ENCODE assay signal across 17 mouse cellular contexts in genomic region chr8:78847240-78847639, GRCm38 (mm10). TPM values are rescaled to one million over a fixed set of nuclear protein-coding genes. Genes with fewer than 3 reads are reported as not detected.
DNase-seq lines count a peak whose midpoint lies in the region; ATAC-seq and TF ChIP-seq lines count a peak whose summit lies in the region.
"Had no signal": no experiment of that assay in that cellular context is flagged by ENCODE, and none has a peak within 500 bp of the region (broad histone marks: within the 10 kb centered on the region; RNA-seq: fewer than 3 reads in every experiment).

No protein-coding gene starts in this region.

- no peak overlapping the region for H3K9ac ChIP-seq in forebrain, embryonic 13.5 days
- no peak overlapping the region for H3K9ac ChIP-seq in forebrain, embryonic 11.5 days (ENCODE audit: low read length)
- H3K9ac ChIP-seq in kidney, postnatal 0 days (ENCODE audit: low read depth, low read length) = no peak overlapping the region
- no peak overlapping the region for H3K9ac ChIP-seq in kidney, embryonic 14.5 days (ENCODE audit: low read depth, low read length)
- H3K9ac ChIP-seq in lung, embryonic 16.5 days (ENCODE audit: low read length) = no peak overlapping the region
- no peak overlapping the region for H3K9ac ChIP-seq in forebrain, postnatal 0 days
- H3K9ac ChIP-seq: heart, embryonic 15.5 days; hindbrain, embryonic 14.5 days; intestine, embryonic 15.5 days had no signal

- TF ChIP-seq CTCF in kidney, postnatal 0 days (IDR thresholded peaks at IDR 0.05; ENCODE audit: low read depth) = no peak
- TF ChIP-seq CTCF in forebrain, postnatal 0 days (IDR thresholded peaks at IDR 0.05; ENCODE audit: low read depth) = no peak

- no peaks in the 10 kb centered on the region for H3K36me3 ChIP-seq in forebrain, embryonic 13.5 days (ENCODE audit: poor library complexity, severe bottlenecking)
- H3K36me3 ChIP-seq in forebrain, embryonic 11.5 days (ENCODE audit: control insufficient read depth, insufficient read depth, low read length) = no peaks in the 10 kb centered on the region
- no peaks in the 10 kb centered on the region for H3K36me3 ChIP-seq in kidney, postnatal 0 days (ENCODE audit: insufficient read depth, low read length)
- no peaks in the 10 kb centered on the region for H3K36me3 ChIP-seq in kidney, embryonic 14.5 days (ENCODE audit: control insufficient read depth, insufficient read depth, low read length)
- no peaks in the 10 kb centered on the region for H3K36me3 ChIP-seq in lung, embryonic 16.5 days (ENCODE audit: control insufficient read depth, insufficient read depth, low read length)
- H3K36me3 ChIP-seq in forebrain, postnatal 0 days (ENCODE audit: insufficient read depth) = no peaks in the 10 kb centered on the region
- H3K36me3 ChIP-seq: heart, embryonic 15.5 days; hindbrain, embryonic 10.5 days; intestine, embryonic 15.5 days had no signal

- 88% methylated on average over 3 of the region's 3 CpGs for WGBS in forebrain, embryonic 13.5 days
- WGBS in forebrain, embryonic 11.5 days = 94% methylated on average over 3 of the region's 3 CpGs
- WGBS in kidney, postnatal 0 days = 62% methylated on average over 3 of the region's 3 CpGs
- WGBS in kidney, embryonic 14.5 days = 75% methylated on average over 3 of the region's 3 CpGs
- 41% methylated on average over 3 of the region's 3 CpGs for WGBS in lung, embryonic 16.5 days
- WGBS in forebrain, postnatal 0 days = 59% methylated on average over 3 of the region's 3 CpGs

- ATAC-seq in forebrain, embryonic 13.5 days = peak; percentile 61; the same call in 1 of the 2 replicates
- no peak for ATAC-seq in forebrain, embryonic 11.5 days (replicated peaks; ENCODE audit: low FRiP score)
- ATAC-seq in kidney, postnatal 0 days (replicated peaks; ENCODE audit: low FRiP score, low read depth) = no peak
- ATAC-seq in kidney, embryonic 14.5 days (ENCODE audit: low FRiP score, low TSS enrichment) = no peak
- peak; percentile 59 for ATAC-seq in lung, embryonic 16.5 days (ENCODE audit: low read depth)
- ATAC-seq in forebrain, postnatal 0 days = peak; percentile 79
- ATAC-seq: intestine, embryonic 15.5 days had no signal

- H3K27ac ChIP-seq in forebrain, embryonic 13.5 days = no peak overlapping the region
- no peak overlapping the region for H3K27ac ChIP-seq in forebrain, embryonic 11.5 days (ENCODE audit: low read depth, low read length)
- H3K27ac ChIP-seq in kidney, postnatal 0 days = no peak overlapping the region
- no peak overlapping the region for H3K27ac ChIP-seq in kidney, embryonic 14.5 days (ENCODE audit: low read depth, low read length)
- H3K27ac ChIP-seq in lung, embryonic 16.5 days (ENCODE audit: low read length) = no peak overlapping the region
- H3K27ac ChIP-seq in forebrain, postnatal 0 days (ENCODE audit: low read depth, low read length) = peak overlapping the region; percentile 15; the same call in 1 of the 2 replicates
- H3K27ac ChIP-seq: heart, embryonic 15.5 days; hindbrain, embryonic 10.5 days; hindbrain, embryonic 14.5 days; intestine, embryonic 15.5 days had no signal

- H3K4me1 ChIP-seq in forebrain, embryonic 13.5 days = no peaks in the 10 kb centered on the region
- no peaks in the 10 kb centered on the region for H3K4me1 ChIP-seq in forebrain, embryonic 11.5 days (replicated peaks; ENCODE audit: control insufficient read depth, insufficient read depth, low read length)
- H3K4me1 ChIP-seq in kidney, postnatal 0 days (replicated peaks; ENCODE audit: insufficient read depth, low read length) = no peaks in the 10 kb centered on the region
- no peaks in the 10 kb centered on the region for H3K4me1 ChIP-seq in kidney, embryonic 14.5 days (ENCODE audit: control insufficient read depth, insufficient read depth, low read length)
- H3K4me1 ChIP-seq in lung, embryonic 16.5 days (replicated peaks; ENCODE audit: control insufficient read depth, insufficient read depth, low read length) = no peaks in the 10 kb centered on the region
- H3K4me1 ChIP-seq in forebrain, postnatal 0 days (ENCODE audit: insufficient read depth) = no peaks in the 10 kb centered on the region
- H3K4me1 ChIP-seq: hindbrain, embryonic 10.5 days; intestine, embryonic 15.5 days had no signal

- H3K4me2 ChIP-seq in forebrain, embryonic 13.5 days = no peak overlapping the region
- no peak overlapping the region for H3K4me2 ChIP-seq in forebrain, embryonic 11.5 days (ENCODE audit: low read depth, low read length, severe bottlenecking)
- H3K4me2 ChIP-seq in kidney, postnatal 0 days (ENCODE audit: low read length) = no peak overlapping the region
- no peak overlapping the region for H3K4me2 ChIP-seq in kidney, embryonic 14.5 days (replicated peaks; ENCODE audit: low read depth, low read length)
- no peak overlapping the region for H3K4me2 ChIP-seq in lung, embryonic 16.5 days (ENCODE audit: low read depth, low read length)
- no peak overlapping the region for H3K4me2 ChIP-seq in forebrain, postnatal 0 days (ENCODE audit: low read depth)
- H3K4me2 ChIP-seq: heart, embryonic 11.5 days; heart, embryonic 15.5 days; hindbrain, embryonic 14.5 days; intestine, embryonic 15.5 days had no signal

- no peak for DNase-seq in forebrain, embryonic 11.5 days (ENCODE audit: low spot score)
- DNase-seq in kidney, postnatal 0 days (ENCODE audit: low spot score) = peak; percentile 20
- no peak for DNase-seq in lung, postnatal 4 days
- peak; percentile 54 for DNase-seq in forebrain, postnatal 0 days
- no peak for DNase-seq in gastrocnemius, postnatal 10 days
- DNase-seq: adrenal gland, postnatal 10 days; cerebellum, adult 2 months; cerebellum, postnatal 10 days; heart, adult 18-20 months had no signal

- no peaks in the 10 kb centered on the region for H3K9me3 ChIP-seq in forebrain, embryonic 13.5 days (replicated peaks)
- no peaks in the 10 kb centered on the region for H3K9me3 ChIP-seq in forebrain, embryonic 11.5 days (ENCODE audit: control insufficient read depth, low read length)
- no peaks in the 10 kb centered on the region for H3K9me3 ChIP-seq in kidney, postnatal 0 days (replicated peaks; ENCODE audit: low read length)
- no peaks in the 10 kb centered on the region for H3K9me3 ChIP-seq in kidney, embryonic 14.5 days (ENCODE audit: control insufficient read depth, low read length)
- H3K9me3 ChIP-seq in lung, embryonic 16.5 days (ENCODE audit: control insufficient read depth, low read length) = no peaks in the 10 kb centered on the region
- H3K9me3 ChIP-seq in forebrain, postnatal 0 days (ENCODE audit: low read length) = no peaks in the 10 kb centered on the region
- H3K9me3 ChIP-seq: heart, embryonic 15.5 days; hindbrain, embryonic 10.5 days; intestine, embryonic 15.5 days had no signal

- no peaks in the 10 kb centered on the region for H3K27me3 ChIP-seq in forebrain, embryonic 13.5 days
- H3K27me3 ChIP-seq in forebrain, embryonic 11.5 days (ENCODE audit: control insufficient read depth, insufficient read depth, low read length) = no peaks in the 10 kb centered on the region
- no peaks in the 10 kb centered on the region for H3K27me3 ChIP-seq in kidney, postnatal 0 days (ENCODE audit: insufficient read depth, low read length)
- no peaks in the 10 kb centered on the region for H3K27me3 ChIP-seq in kidney, embryonic 14.5 days (ENCODE audit: control insufficient read depth, insufficient read depth, low read length)
- H3K27me3 ChIP-seq in lung, embryonic 16.5 days (ENCODE audit: control insufficient read depth, insufficient read depth, low read depth, low read length) = no peaks in the 10 kb centered on the region
- H3K27me3 ChIP-seq in forebrain, postnatal 0 days (ENCODE audit: insufficient read depth, low read length) = no peaks in the 10 kb centered on the region
- H3K27me3 ChIP-seq: heart, embryonic 15.5 days; intestine, embryonic 15.5 days had no signal

- no peak overlapping the region for H3K4me3 ChIP-seq in forebrain, embryonic 13.5 days
- H3K4me3 ChIP-seq in forebrain, embryonic 11.5 days (ENCODE audit: low read depth, low read length) = no peak overlapping the region
- no peak overlapping the region for H3K4me3 ChIP-seq in kidney, postnatal 0 days (replicated peaks; ENCODE audit: low read depth, low read length)
- no peak overlapping the region for H3K4me3 ChIP-seq in kidney, embryonic 14.5 days (ENCODE audit: low read length)
- no peak overlapping the region for H3K4me3 ChIP-seq in lung, embryonic 16.5 days (ENCODE audit: low read length)
- no peak overlapping the region for H3K4me3 ChIP-seq in forebrain, postnatal 0 days (ENCODE audit: low read depth, low read length)
- H3K4me3 ChIP-seq: heart, embryonic 15.5 days; hindbrain, embryonic 10.5 days; intestine, embryonic 15.5 days had no signal

RNA-seq across cellular contexts. Expression of gene Lsm6, which starts 26.3 kb away (rescaled TPM):
- polyA plus RNA-seq in forebrain, embryonic 13.5 days (2015; fragmentation: Nextera tagmentation; extraction: Ambion mirVana) = 236 and 244 TPM in 2 replicates
- polyA plus RNA-seq in forebrain, embryonic 11.5 days (2014; fragmentation: Nextera tagmentation; extraction: Ambion mirVana) = 245 and 249 TPM in 2 replicates
- 159 and 165 TPM in 2 replicates for polyA plus RNA-seq in kidney, postnatal 0 days (2015; fragmentation: Nextera tagmentation; extraction: Ambion mirVana)
- polyA plus RNA-seq in kidney, embryonic 14.5 days (2014; fragmentation: Nextera tagmentation; extraction: Ambion mirVana) = 237 and 312 TPM in 2 replicates
- polyA plus RNA-seq in lung, embryonic 16.5 days (2015; fragmentation: Nextera tagmentation; extraction: Ambion mirVana) = 190 and 196 TPM in 2 replicates
- 26.4 and 27.6 TPM in 2 replicates for total RNA-seq in forebrain, postnatal 0 days (2014; rRNA removed)
- polyA plus RNA-seq in forebrain, postnatal 0 days (2015; fragmentation: Nextera tagmentation; extraction: Ambion mirVana) = 134 and 155 TPM in 2 replicates
- total RNA-seq in gastrocnemius, postnatal 10 days (2021) = 100 to 1,000 TPM; 126 TPM

Comparison
In these comparisons a context has a peak if more than half of its experiments do, and no peak if none do; other contexts are left out.
1. ATAC-seq: peak in forebrain, embryonic 13.5 days (single experiment), lung, embryonic 16.5 days (single experiment) and forebrain, postnatal 0 days (single experiment); none in forebrain, embryonic 11.5 days (single experiment), kidney, postnatal 0 days (single experiment) and kidney, embryonic 14.5 days (single experiment).
2. DNase-seq: peak in kidney, postnatal 0 days (single experiment) and forebrain, postnatal 0 days (single experiment); none in forebrain, embryonic 11.5 days (single experiment), lung, postnatal 4 days (0 of 2) and gastrocnemius, postnatal 10 days (single experiment).